Mouse (Mus musculus) heart, embryonic 11.5 days (tissue): ENCODE measurements around the gene Slc26a3. TPM values are rescaled to one million over a fixed set of nuclear protein-coding genes. Genes with fewer than 3 reads are reported as not detected.
"Not testable (repeated sequence)": the region's sequence is repeated elsewhere in the genome, so short reads cannot be mapped to it uniquely, and the experiment has no call there.

Experiments
- ATAC-seq: fragments of 200-750 bp; cut with Nextera tagmentation; replicated peaks from 2 replicates; pipeline ENCODE4 v1.8.0; 2017; ENCODE audit warnings: moderate library complexity; ENCODE audit not compliant: insufficient number of reproducible peaks, low FRiP score, low TSS enrichment
- H3K27ac ChIP-seq: fragments of 300-500 bp; sonication (generic); 2 replicates; pipeline ENCODE4 v1.5.1; 2014; ENCODE audit warnings: mild to moderate bottlenecking, low read depth, low read length
- H3K27me3 ChIP-seq: fragments of 300-500 bp; sonication (generic); 2 replicates; pipeline ENCODE4 v1.6.1; 2014; ENCODE audit warnings: mild to moderate bottlenecking, low read length, mixed read lengths; ENCODE audit not compliant: control insufficient read depth, insufficient read depth
- H3K36me3 ChIP-seq: fragments of 300-500 bp; sonication (generic); 2 replicates; pipeline ENCODE4 v1.6.1; 2014; ENCODE audit warnings: mild to moderate bottlenecking, low read length, moderate library complexity, mixed read lengths; ENCODE audit not compliant: control insufficient read depth, insufficient read depth
- H3K4me1 ChIP-seq: fragments of 300-500 bp; sonication (generic); 2 replicates; pipeline ENCODE4 v1.6.1; 2014; ENCODE audit warnings: low read length; ENCODE audit not compliant: control insufficient read depth, insufficient read depth
- H3K4me2 ChIP-seq: fragments of 300-500 bp; sonication (generic); 2 replicates; pipeline ENCODE4 v1.6.1; 2014; ENCODE audit warnings: mild to moderate bottlenecking, moderate library complexity
- H3K4me3 ChIP-seq: fragments of 300-500 bp; sonication (generic); 2 replicates; pipeline ENCODE4 v1.5.1; 2014; ENCODE audit warnings: low read depth, low read length
- H3K9ac ChIP-seq: fragments of 300-500 bp; sonication (generic); 2 replicates; pipeline ENCODE4 v1.6.1; 2014; ENCODE audit warnings: mild to moderate bottlenecking, low read depth, low read length, moderate library complexity
- H3K9me3 ChIP-seq: fragments of 300-500 bp; sonication (generic); replicated peaks from 2 replicates; pipeline ENCODE4 v1.6.1; 2016; ENCODE audit warnings: low read length; ENCODE audit not compliant: control insufficient read depth
- WGBS: fragments of 180-500 bp; shearing (Covaris S2); extraction: QIAGEN DNeasy Blood & Tissue Kit; methylation state at CpG from one replicate; pipeline ENCODE4 v1.1.7; 2014; ENCODE audit not compliant: insufficient replicate concordance; 5-methylcytosine and 5-hydroxymethylcytosine counted together
- polyA plus RNA-seq: library from polyadenylated mRNA; unstranded; fragments of >200 nt; fragmentation: Nextera tagmentation; extraction: Ambion mirVana; gene quantifications from 2 replicates; pipeline ENCODE4 v1.2.1, GENCODE M21; 2014

Slc26a3 gene
- polyA plus RNA-seq, 1 experiment from 2014 or later: 0.07 TPM

DNA sequence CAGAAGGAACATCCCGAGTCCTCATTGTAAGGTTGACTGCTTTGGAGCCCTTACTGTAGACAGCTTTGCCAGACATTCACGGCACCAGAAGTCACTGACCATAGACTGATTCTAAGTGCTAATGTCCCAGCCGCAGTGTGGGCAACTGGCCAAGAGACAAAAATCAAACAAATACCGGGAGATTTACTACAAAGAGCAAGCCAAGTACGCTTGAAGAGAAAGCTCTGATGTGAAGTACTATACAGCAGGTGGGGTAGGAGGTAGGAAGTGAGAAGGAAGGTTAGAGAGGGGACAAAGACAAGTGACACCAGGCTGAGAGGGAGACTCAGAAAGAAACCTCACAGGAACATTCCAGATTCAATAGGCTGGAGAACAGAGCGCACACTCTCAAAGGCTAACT is 54.2 kb downstream of the Slc26a3 start:
- Histone ChIP-seq H3K4me2 (no peak overlapping the region), H3K27me3 (no peaks in the 10 kb centered on the region), H3K4me3 (no peak overlapping the region), H3K4me1 (peaks cover 4% of the 10 kb centered on the region; the same call in 1 of the 2 replicates), H3K27ac (no peak overlapping the region), H3K9me3 (no peaks in the 10 kb centered on the region), H3K36me3 (no peaks in the 10 kb centered on the region), H3K9ac (no peak overlapping the region)
- no peak for ATAC-seq
- WGBS: 70% methylated on average over 6 of the region's 6 CpGs

DNA sequence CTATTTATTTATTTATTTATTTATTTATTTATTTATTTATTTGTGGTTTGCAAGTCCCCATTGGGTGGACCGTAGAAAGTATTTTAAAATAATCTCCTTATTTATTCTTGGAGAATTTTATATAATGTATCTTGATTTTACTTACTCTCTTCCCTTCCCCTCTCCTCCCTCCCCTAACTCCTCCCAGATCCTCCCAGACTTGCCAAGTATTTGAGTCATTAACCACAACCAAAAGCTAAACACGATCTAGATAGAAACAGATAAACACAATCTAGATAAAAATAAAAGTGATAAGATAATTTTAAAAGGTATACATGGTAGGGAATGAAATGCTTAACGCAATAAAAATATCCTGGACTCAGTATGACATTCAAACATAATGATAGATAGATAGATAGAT is 58.7 kb downstream of the Slc26a3 start:
- WGBS: 75% methylated on average over 3 of the region's 3 CpGs
- Histone ChIP-seq H3K9me3 (no peaks in the 10 kb centered on the region), H3K9ac (no peak overlapping the region), H3K4me1 (no peaks in the 10 kb centered on the region), H3K4me2 (no peak overlapping the region), H3K36me3 (no peaks in the 10 kb centered on the region), H3K27ac (no peak overlapping the region), H3K27me3 (no peaks in the 10 kb centered on the region), H3K4me3 (no peak overlapping the region)
- no peak for ATAC-seq

DNA sequence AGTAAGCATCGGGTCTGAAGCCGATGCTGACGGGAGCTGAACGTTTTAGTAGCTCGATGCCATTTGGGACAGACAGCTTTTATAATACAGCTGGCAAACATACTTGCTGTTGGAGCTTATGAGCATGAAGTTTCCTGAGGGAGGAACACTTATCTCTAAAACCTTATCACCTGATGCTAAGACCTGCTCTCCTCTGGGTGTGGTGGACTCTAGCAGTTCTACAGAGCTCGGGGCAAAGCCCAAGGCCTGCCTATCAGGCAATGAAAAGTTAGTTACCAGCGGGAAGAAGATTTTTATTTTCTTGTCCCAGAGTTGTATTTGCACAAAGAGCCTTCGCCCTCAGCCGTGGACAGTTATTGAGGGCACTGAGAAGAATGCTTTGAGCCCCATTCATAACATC is 65.6 kb downstream of the Slc26a3 start:
- Histone ChIP-seq H3K9ac (no peak overlapping the region), H3K36me3 (no peaks in the 10 kb centered on the region), H3K4me3 (no peak overlapping the region), H3K27me3 (no peaks in the 10 kb centered on the region), H3K4me2 (no peak overlapping the region), H3K9me3 (no peaks in the 10 kb centered on the region), H3K27ac (no peak overlapping the region), H3K4me1 (no peaks in the 10 kb centered on the region)
- 79% methylated on average over 9 of the region's 9 CpGs for WGBS
- ATAC-seq: no peak

DNA sequence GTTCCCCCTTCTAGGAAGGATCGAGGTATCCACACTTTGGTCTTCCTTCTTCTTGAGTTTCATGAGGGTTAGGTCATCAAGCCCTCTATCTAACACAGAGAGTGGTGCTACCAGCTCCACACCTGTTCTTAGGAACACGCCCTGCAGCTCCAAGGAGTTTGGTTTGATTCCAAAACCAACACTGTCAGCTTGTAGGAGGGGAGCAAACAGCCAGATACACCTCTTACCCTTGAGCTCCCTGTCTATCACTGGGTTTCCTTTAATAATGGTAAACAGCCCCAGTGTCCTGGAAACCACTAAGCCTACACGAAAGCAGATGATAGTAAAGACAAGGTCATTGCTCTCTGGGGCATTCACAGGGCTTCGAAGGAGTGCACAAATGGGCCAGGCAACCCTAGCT is 67.8 kb downstream of the Slc26a3 start:
- no peak overlapping the region for H3K27ac ChIP-seq
- WGBS: 60% methylated on average over 4 of the region's 4 CpGs
- no peak for ATAC-seq

DNA sequence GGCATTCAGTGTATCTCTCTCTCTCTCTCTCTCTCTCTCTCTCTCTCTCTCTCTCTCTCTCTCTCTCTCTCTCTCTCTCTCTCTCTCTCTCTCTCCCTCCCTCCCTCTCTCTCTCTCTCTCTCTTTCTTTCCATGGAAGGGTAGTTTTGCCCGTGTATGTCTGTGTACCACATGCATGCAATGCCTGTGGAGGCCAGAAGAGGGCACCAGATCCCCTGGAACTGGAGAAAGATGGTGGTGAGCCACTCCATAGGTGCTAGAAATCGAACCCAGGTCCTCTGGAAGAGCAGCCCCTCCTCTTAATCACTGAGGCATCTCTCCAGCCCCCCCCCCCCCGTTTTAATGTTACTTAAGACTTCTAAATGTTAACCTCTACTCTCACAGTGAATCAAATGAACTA is 69.6 kb downstream of the Slc26a3 start:
- H3K9me3 ChIP-seq, ATAC-seq, H3K27ac ChIP-seq, H3K9ac ChIP-seq, H3K27me3 ChIP-seq, H3K36me3 ChIP-seq, H3K4me1 ChIP-seq, H3K4me2 ChIP-seq, H3K4me3 ChIP-seq: not testable (repeated sequence)
- 39% methylated on average over 3 of the region's 3 CpGs for WGBS

More for the DNA sequence above, 67.8 kb downstream of the Slc26a3 start:
- no peaks in the 10 kb centered on the region for H3K36me3 ChIP-seq
- no peak overlapping the region for H3K4me3 ChIP-seq
- H3K4me2 ChIP-seq: no peak overlapping the region
- no peaks in the 10 kb centered on the region for H3K9me3 ChIP-seq
- H3K27me3 ChIP-seq: no peaks in the 10 kb centered on the region
- H3K4me1 ChIP-seq: no peaks in the 10 kb centered on the region
- no peak overlapping the region for H3K9ac ChIP-seq

GRCm38 (mm10) chr12:31461371-31461770 is 70.7 kb downstream of the Slc26a3 start:
- ATAC-seq: no peak
- 85% methylated on average over 9 of the region's 9 CpGs for WGBS
- H3K27me3 ChIP-seq: no peaks in the 10 kb centered on the region

DNA sequence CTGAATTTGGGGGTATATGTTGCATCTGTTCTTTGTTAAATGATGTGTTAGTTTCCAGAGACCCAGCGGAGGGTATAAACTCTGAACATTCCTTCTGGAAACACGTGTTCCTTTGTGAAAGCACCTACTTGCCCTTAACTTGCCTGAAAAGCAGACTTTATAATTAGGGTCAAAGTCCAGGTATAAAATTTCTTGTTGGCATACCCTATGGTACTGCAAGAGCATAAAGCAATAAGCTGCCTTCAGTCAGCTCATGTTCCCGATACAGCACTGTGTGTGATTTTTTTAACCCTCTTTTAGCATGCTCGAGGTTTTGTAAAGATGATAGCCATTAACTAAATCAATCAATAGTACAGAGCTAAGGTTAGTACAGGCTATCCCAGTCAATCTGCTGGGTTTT is 71.9 kb downstream of the Slc26a3 start:
- Histone ChIP-seq H3K4me2 (no peak overlapping the region), H3K27me3 (no peaks in the 10 kb centered on the region), H3K36me3 (no peaks in the 10 kb centered on the region), H3K27ac (no peak overlapping the region), H3K4me3 (no peak overlapping the region), H3K4me1 (no peaks in the 10 kb centered on the region), H3K9ac (no peak overlapping the region), H3K9me3 (no peaks in the 10 kb centered on the region)
- 79% methylated on average over 4 of the region's 4 CpGs for WGBS
- no peak for ATAC-seq

More at GRCm38 (mm10) chr12:31461371-31461770, 70.7 kb downstream of the Slc26a3 start:
- H3K4me3 ChIP-seq: no peak overlapping the region
- no peaks in the 10 kb centered on the region for H3K4me1 ChIP-seq
- H3K27ac ChIP-seq: no peak overlapping the region
- no peaks in the 10 kb centered on the region for H3K36me3 ChIP-seq
- H3K9me3 ChIP-seq: no peaks in the 10 kb centered on the region
- no peak overlapping the region for H3K9ac ChIP-seq
- H3K4me2 ChIP-seq: no peak overlapping the region

DNA sequence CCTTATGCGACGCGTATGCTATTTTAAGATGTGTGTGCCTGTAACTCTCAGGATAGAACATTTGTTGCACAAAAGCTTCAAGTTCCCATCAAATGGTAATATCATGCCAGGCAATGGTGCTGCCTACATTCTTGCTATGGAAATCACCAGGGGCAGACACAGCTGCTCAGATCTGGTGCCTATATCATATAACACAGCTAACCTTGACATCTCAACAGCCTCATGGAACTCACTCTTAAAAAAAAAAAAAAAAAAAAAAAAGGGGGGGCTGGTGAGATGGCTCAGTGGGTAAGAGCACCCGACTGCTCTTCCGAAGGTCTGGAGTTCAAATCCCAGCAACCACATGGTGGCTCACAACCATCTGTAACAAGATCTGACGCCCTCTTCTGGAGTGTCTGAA is 87.5 kb downstream of the Slc26a3 start:
- H3K27me3 ChIP-seq, H3K9ac ChIP-seq, ATAC-seq, H3K4me1 ChIP-seq, H3K36me3 ChIP-seq, H3K27ac ChIP-seq, H3K9me3 ChIP-seq, H3K4me2 ChIP-seq, H3K4me3 ChIP-seq: not testable (repeated sequence)
- 80% methylated on average over 6 of the region's 6 CpGs for WGBS

- H3K4me1 ChIP-seq: no peaks in the 10 kb centered on the region
- no peak overlapping the region for H3K4me3 ChIP-seq
- H3K36me3 ChIP-seq: peaks cover 16% of the 10 kb centered on the region
- H3K27ac ChIP-seq: no peak overlapping the region
- no peak overlapping the region for H3K4me2 ChIP-seq
- no peak overlapping the region for H3K9ac ChIP-seq
- no peaks in the 10 kb centered on the region for H3K9me3 ChIP-seq
- 81% methylated on average over 6 of the region's 6 CpGs for WGBS
- H3K27me3 ChIP-seq: no peaks in the 10 kb centered on the region
- no peak for ATAC-seq
Measured at GRCm38 (mm10) chr12:31486431-31486830, 95.8 kb downstream of the Slc26a3 start.
